Mouse (Mus musculus) monocyte, adult 2 months (primary cell): ENCODE results near the gene Rtp4.

ENCODE experiments used
- DNase-seq, 2 experiments: peaks; one replicate each; pipeline ENCODE4 v3.0.0; 2022; ENCODE audit warnings: low spot score in 2 of 2, low read depth in 1 of 2

Rtp4 gene

GRCm38 (mm10) chr16:23520235-23520871 is at the start of gene Rtp4, which contains the start of gene Masp1:
Rtp4 (plus strand) TSS chr16:23520291.
Masp1 (minus strand) TSS chr16:23520815.
- DNase-seq, result no peak

- DNase-seq, result no peak
Observed at GRCm38 (mm10) chr16:23471551-23471950, 48.5 kb upstream of the Rtp4 start.

- no peak for DNase-seq
Observed at GRCm38 (mm10) chr16:23472046-23472445, 48.0 kb upstream of the Rtp4 start.

- DNase-seq, result no peak
Observed at GRCm38 (mm10) chr16:23475651-23476050, 44.4 kb upstream of the Rtp4 start.

GRCm38 (mm10) chr16:23476598-23476997 is 43.5 kb upstream of the Rtp4 start:
- DNase-seq, result no peak

- no peak for DNase-seq
Observed at GRCm38 (mm10) chr16:23479872-23480603, 40.1 kb upstream of the Rtp4 start.

- DNase-seq, result no peak
Observed at GRCm38 (mm10) chr16:23482218-23482617, 37.9 kb upstream of the Rtp4 start.

- no peak for DNase-seq
Observed at GRCm38 (mm10) chr16:23482846-23483245, 37.2 kb upstream of the Rtp4 start.

GRCm38 (mm10) chr16:23483292-23483691 is 36.8 kb upstream of the Rtp4 start:
- DNase-seq, result no peak

- no peak for DNase-seq
Observed at GRCm38 (mm10) chr16:23492783-23493182, 27.3 kb upstream of the Rtp4 start.

- no peak for DNase-seq
Observed at GRCm38 (mm10) chr16:23496245-23496924, 23.7 kb upstream of the Rtp4 start.

GRCm38 (mm10) chr16:23497440-23497839 is 22.7 kb upstream of the Rtp4 start:
- no peak for DNase-seq

- no peak for DNase-seq
Observed at GRCm38 (mm10) chr16:23497881-23498280, 22.2 kb upstream of the Rtp4 start.

GRCm38 (mm10) chr16:23498691-23499131 is 21.4 kb upstream of the Rtp4 start:
- DNase-seq, result no peak

- DNase-seq, result no peak
Observed at GRCm38 (mm10) chr16:23500558-23500957, 19.5 kb upstream of the Rtp4 start.

- DNase-seq, result no peak
Observed at GRCm38 (mm10) chr16:23501288-23501687, 18.8 kb upstream of the Rtp4 start.

- no peak for DNase-seq
Observed at GRCm38 (mm10) chr16:23502478-23502877, 17.6 kb upstream of the Rtp4 start.

GRCm38 (mm10) chr16:23503351-23503750 is 16.7 kb upstream of the Rtp4 start:
- DNase-seq, result no peak

GRCm38 (mm10) chr16:23504320-23504744 is 15.8 kb upstream of the Rtp4 start:
- no peak for DNase-seq

GRCm38 (mm10) chr16:23505904-23506687 is 14.0 kb upstream of the Rtp4 start:
- no peak for DNase-seq
